Mouse (Mus musculus): ENCODE measurements at regions not wholly inside any gene's neighbourhood (a gene's known extent, or its start where the extent isn't known, plus 50 kb on each side); places are given as distances from the start of the nearest gene placed in this dataset.

- ATAC-seq (replicated peaks; ENCODE audit: poor library complexity), result peak; percentile 96
These were observed 50.9 kb upstream of the Kap start for GRCm38 (mm10) chr6:133904501-133904900.

GRCm38 (mm10) chr6:133934667-133935066, 81.1 kb upstream of the Kap start:
- ATAC-seq (replicated peaks; ENCODE audit: poor library complexity), result no peak

GRCm38 (mm10) chr6:133935671-133936070, 82.1 kb upstream of the Kap start:
- ATAC-seq (replicated peaks; ENCODE audit: poor library complexity), result no peak

- ATAC-seq (replicated peaks; ENCODE audit: poor library complexity), result no peak
These were observed 75.4 kb upstream of the Etv6 start for GRCm38 (mm10) chr6:133959902-133960634.

- peak; percentile 99 for ATAC-seq (replicated peaks; ENCODE audit: poor library complexity)
These were observed 74.8 kb upstream of the Etv6 start for GRCm38 (mm10) chr6:133960713-133961112.

- ATAC-seq (replicated peaks; ENCODE audit: poor library complexity), result no peak
These were observed 72.9 kb upstream of the Etv6 start for GRCm38 (mm10) chr6:133962641-133963040.

- no peak for ATAC-seq (replicated peaks; ENCODE audit: poor library complexity)
These were observed 72.2 kb upstream of the Etv6 start for GRCm38 (mm10) chr6:133963264-133963663.

GRCm38 (mm10) chr6:133967286-133967685, 68.2 kb upstream of the Etv6 start:
- peak; percentile 76 for ATAC-seq (replicated peaks; ENCODE audit: poor library complexity)

GRCm38 (mm10) chr6:133972054-133972705, 63.3 kb upstream of the Etv6 start:
- no peak for ATAC-seq (replicated peaks; ENCODE audit: poor library complexity)

- peak; percentile 80 for ATAC-seq (replicated peaks; ENCODE audit: poor library complexity)
These were observed 62.2 kb upstream of the Etv6 start for GRCm38 (mm10) chr6:133973205-133973838.

GRCm38 (mm10) chr6:133975951-133976350, 59.5 kb upstream of the Etv6 start:
- no peak for ATAC-seq (replicated peaks; ENCODE audit: poor library complexity)

- ATAC-seq (replicated peaks; ENCODE audit: poor library complexity), result no peak
These were observed 58.6 kb upstream of the Etv6 start for GRCm38 (mm10) chr6:133976854-133977253.

GRCm38 (mm10) chr6:133983804-133984514, 51.5 kb upstream of the Etv6 start:
- ATAC-seq (replicated peaks; ENCODE audit: poor library complexity), result no peak

GRCm38 (mm10) chr6:133984666-133985355, 50.7 kb upstream of the Etv6 start:
- no peak for ATAC-seq (replicated peaks; ENCODE audit: poor library complexity)

Data from megakaryocyte progenitor cell, adult 5-6 weeks (primary cell).